Mouse (Mus musculus) stomach, embryonic 16.5 days (tissue): ENCODE results near the gene Fntb. TPM values are rescaled to one million over a fixed set of nuclear protein-coding genes. Genes with fewer than 3 reads are reported as not detected.

Experiments
- ATAC-seq: fragments of 200-750 bp; cut with Nextera tagmentation; 2 replicates; pipeline ENCODE4 v1.8.0; 2017; ENCODE audit warnings: moderate number of reproducible peaks, moderate TSS enrichment; ENCODE audit not compliant: insufficient read depth, low FRiP score
- H3K27ac ChIP-seq: fragments of 300-500 bp; sonication (generic); 2 replicates; pipeline ENCODE4 v1.5.1; 2014; ENCODE audit warnings: low read length
- H3K27me3 ChIP-seq: fragments of 300-500 bp; sonication (generic); 2 replicates; pipeline ENCODE4 v1.6.1; 2014; ENCODE audit warnings: low read length, control low read depth, mixed read lengths; ENCODE audit not compliant: control insufficient read depth, insufficient read depth
- H3K36me3 ChIP-seq: fragments of 300-500 bp; sonication (generic); 2 replicates; pipeline ENCODE4 v1.6.1; 2014; ENCODE audit warnings: low read length; ENCODE audit not compliant: control insufficient read depth, insufficient read depth
- H3K4me1 ChIP-seq: fragments of 300-500 bp; sonication (generic); 2 replicates; pipeline ENCODE4 v1.6.1; 2014; ENCODE audit warnings: low read length, control low read depth, mixed read lengths; ENCODE audit not compliant: control insufficient read depth, insufficient read depth
- H3K4me2 ChIP-seq: fragments of 300-500 bp; sonication (generic); 2 replicates; pipeline ENCODE4 v1.6.1; 2014; ENCODE audit warnings: low read depth, low read length, mixed read lengths
- H3K4me3 ChIP-seq: fragments of 300-500 bp; sonication (generic); replicated peaks from 2 replicates; pipeline ENCODE4 v1.5.1; 2014; ENCODE audit warnings: mild to moderate bottlenecking, low read length
- H3K9ac ChIP-seq: fragments of 300-500 bp; sonication (generic); 2 replicates; pipeline ENCODE4 v1.6.1; 2014; ENCODE audit warnings: low read length
- H3K9me3 ChIP-seq: fragments of 300-500 bp; sonication (generic); replicated peaks from 2 replicates; pipeline ENCODE4 v1.6.1; 2016; ENCODE audit warnings: low read length, control low read depth; ENCODE audit not compliant: control insufficient read depth
- WGBS: fragments of 180-500 bp; shearing (Covaris S2); extraction: QIAGEN DNeasy Blood & Tissue Kit; methylation state at CpG from one replicate; pipeline ENCODE4 v1.1.7; 2014; 5-methylcytosine and 5-hydroxymethylcytosine counted together
- polyA plus RNA-seq: library from polyadenylated mRNA; unstranded; fragments of >200 nt; fragmentation: Nextera tagmentation; extraction: Ambion mirVana; gene quantifications from 2 replicates; pipeline ENCODE4 v1.2.1, GENCODE M21; 2015

The Fntb gene
- polyA plus RNA-seq, 1 experiment from 2014 or later, result 34.4 TPM

DNA sequence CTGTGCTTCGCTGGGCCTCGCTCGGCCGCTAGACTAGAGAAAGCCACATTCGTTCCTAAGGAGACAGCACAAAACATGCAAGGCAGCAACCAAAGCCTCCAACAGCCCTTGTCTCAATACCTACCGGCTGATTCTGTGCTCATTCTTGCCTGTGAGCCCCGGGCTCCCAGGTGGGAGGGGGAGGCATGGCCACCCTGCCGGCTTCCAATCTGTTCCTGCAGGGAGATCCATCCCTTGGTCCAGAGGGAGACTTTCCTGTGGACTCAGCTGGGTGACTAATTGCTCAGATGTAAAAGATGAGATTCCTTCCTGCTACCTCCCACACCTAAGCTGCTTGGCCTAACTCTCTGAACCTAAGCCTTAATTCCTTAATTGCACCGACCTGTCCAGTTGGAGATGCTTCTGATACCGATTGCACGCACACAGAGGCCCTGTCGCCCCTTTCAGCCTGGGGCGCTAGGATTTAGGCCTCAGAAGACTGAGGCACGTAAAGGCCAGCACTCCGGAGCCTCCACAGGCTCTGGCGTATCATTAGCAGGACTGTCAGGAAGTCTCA is 145.9 kb downstream of the Fntb start:
- no peaks in the 10 kb centered on the region for H3K27me3 ChIP-seq
- H3K4me2 ChIP-seq, result no peak overlapping the region
- WGBS, result 82% methylated on average over 16 of the region's 16 CpGs
- H3K9ac ChIP-seq, result no peak overlapping the region
- no peak overlapping the region for H3K4me3 ChIP-seq
- no peaks in the 10 kb centered on the region for H3K9me3 ChIP-seq
- ATAC-seq, result no peak
- H3K36me3 ChIP-seq, result no peaks in the 10 kb centered on the region; the same call in 1 of the 2 replicates
- H3K27ac ChIP-seq, result no peak overlapping the region
- 0 out of 2 replicates have a peak, but pooled peaks cover 3% of the 10 kb centered on the region for H3K4me1 ChIP-seq

DNA sequence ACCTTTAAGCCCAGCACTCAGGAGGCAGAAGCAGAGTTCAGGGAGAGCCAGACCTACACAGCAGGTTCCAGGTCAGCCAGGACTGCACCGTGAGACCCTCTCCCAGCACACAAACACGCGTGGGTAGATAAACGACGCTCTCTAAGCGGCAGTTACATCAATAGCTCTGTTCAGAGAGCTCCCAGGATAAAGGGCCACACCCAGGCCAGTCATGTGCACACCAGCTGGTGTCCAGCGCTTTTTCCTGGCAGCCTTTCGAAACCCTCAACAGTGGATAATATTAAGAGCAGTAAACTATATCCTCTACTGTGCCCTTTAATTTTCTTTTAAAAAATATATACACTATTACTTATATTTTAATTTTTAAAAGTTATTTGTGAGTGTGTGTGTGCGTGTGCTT is 146.8 kb downstream of the Fntb start:
- Histone ChIP-seq H3K9ac (no peak overlapping the region), H3K4me1 (0 out of 2 replicates have a peak, but pooled peaks cover 3% of the 10 kb centered on the region), H3K9me3 (no peaks in the 10 kb centered on the region), H3K4me3 (no peak overlapping the region), H3K27me3 (no peaks in the 10 kb centered on the region), H3K4me2 (no peak overlapping the region), H3K27ac (no peak overlapping the region), H3K36me3 (no peaks in the 10 kb centered on the region; the same call in 1 of the 2 replicates)
- no peak for ATAC-seq
- 55% methylated on average over 9 of the region's 9 CpGs for WGBS

DNA sequence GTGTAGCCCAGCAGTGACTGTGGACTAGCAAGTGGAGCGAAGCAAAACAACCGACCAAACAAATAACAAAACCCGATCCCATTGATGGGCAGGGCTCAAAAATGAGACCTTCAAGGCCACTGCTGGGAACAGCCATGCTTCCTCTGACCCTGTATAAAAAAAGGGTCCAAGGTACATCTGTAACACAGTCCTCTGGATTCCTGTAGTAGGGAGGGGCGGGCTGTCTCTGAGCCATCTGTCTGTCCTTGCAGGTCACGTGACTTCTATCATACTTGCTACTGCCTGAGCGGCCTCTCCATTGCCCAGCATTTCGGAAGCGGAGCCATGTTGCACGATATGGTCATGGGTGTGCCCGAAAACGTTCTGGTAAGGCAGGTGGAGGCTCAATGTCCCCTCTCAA is 150.8 kb downstream of the Fntb start:
- 0 out of 2 replicates have a peak, but pooled peaks cover 3% of the 10 kb centered on the region for H3K4me1 ChIP-seq
- H3K36me3 ChIP-seq, result no peaks in the 10 kb centered on the region; the same call in 1 of the 2 replicates
- no peak overlapping the region for H3K4me2 ChIP-seq
- no peak overlapping the region for H3K4me3 ChIP-seq
- H3K27me3 ChIP-seq, result no peaks in the 10 kb centered on the region
- no peaks in the 10 kb centered on the region for H3K9me3 ChIP-seq
- no peak overlapping the region for H3K27ac ChIP-seq
- 91% methylated on average over 11 of the region's 11 CpGs for WGBS
- H3K9ac ChIP-seq, result no peak overlapping the region
- no peak for ATAC-seq

DNA sequence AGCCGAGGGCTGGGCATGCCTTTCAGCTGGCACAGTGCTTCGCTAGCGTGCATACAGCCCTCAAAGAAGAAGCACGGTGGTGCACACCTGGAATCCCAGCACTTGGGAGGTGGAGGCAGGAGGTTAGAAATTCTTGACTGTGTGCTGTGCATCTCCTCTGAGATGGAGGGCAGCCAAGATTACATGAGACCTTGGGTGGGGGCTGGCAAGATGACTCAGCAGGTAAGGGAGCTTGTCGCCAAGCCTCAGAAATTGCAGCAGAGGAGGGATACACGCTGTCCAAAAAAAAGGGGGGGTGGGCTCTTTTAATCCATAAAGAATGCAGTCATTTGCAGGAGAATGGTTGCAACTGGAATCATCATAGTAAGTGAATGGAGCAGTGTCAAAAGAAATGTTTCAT is 152.7 kb downstream of the Fntb start:
- H3K36me3 ChIP-seq, result no peaks in the 10 kb centered on the region
- H3K4me2 ChIP-seq, result no peak overlapping the region
- H3K9me3 ChIP-seq, result no peaks in the 10 kb centered on the region
- no peak overlapping the region for H3K9ac ChIP-seq
- H3K27ac ChIP-seq, result no peak overlapping the region
- 74% methylated on average over 6 of the region's 6 CpGs for WGBS
- no peaks in the 10 kb centered on the region for H3K27me3 ChIP-seq
- no peak for ATAC-seq
- no peaks in the 10 kb centered on the region for H3K4me1 ChIP-seq
- H3K4me3 ChIP-seq, result no peak overlapping the region

DNA sequence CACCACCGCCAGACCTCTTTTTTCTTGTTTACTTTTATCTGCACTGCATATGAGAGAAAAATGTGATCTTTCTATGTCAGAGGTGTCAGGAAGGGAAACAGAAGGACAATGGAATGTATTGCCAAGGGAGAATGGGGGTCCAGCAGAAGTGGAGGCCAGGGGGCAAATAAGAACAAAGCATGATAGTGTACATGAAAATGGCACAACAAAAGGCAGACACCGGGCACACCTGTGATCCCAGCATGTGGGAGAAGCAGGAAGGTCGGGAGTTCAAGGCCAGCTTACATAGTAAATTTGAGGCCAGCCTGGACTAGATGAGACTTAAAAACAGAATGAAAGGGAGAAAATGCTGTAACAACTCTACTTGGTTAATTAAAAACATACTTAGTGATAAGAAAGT is 153.5 kb downstream of the Fntb start:
- ATAC-seq, result no peak
- no peaks in the 10 kb centered on the region for H3K9me3 ChIP-seq
- H3K27ac ChIP-seq, result no peak overlapping the region
- no peaks in the 10 kb centered on the region for H3K27me3 ChIP-seq
- H3K4me2 ChIP-seq, result no peak overlapping the region
- H3K4me3 ChIP-seq, result no peak overlapping the region
- 58% methylated on average over 3 of the region's 3 CpGs for WGBS
- no peak overlapping the region for H3K9ac ChIP-seq
- no peaks in the 10 kb centered on the region for H3K36me3 ChIP-seq
- no peaks in the 10 kb centered on the region for H3K4me1 ChIP-seq

DNA sequence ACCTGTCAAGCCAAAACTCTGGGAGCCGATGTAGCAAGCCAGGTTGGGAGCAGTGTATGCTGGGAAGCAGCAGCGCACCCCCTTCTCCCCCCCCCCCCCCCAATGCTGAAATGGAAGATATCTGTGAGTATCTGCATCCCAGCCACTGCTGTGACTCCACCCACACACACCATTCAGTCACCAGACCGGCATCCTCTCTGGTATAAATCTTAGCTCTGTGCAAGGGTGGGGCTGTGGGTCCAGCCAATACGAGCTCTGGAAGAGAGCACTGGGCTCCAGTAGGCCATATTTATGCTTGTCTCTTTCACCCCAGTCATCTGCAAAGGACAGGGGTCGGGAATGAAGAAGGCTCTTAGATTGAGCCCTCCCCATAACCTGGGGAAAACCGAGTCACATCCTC is 155.0 kb downstream of the Fntb start:
- 69% methylated on average over 6 of the region's 6 CpGs for WGBS
- H3K9me3 ChIP-seq, result no peaks in the 10 kb centered on the region
- H3K27me3 ChIP-seq, result no peaks in the 10 kb centered on the region
- H3K9ac ChIP-seq, result no peak overlapping the region
- no peak for ATAC-seq
- no peak overlapping the region for H3K27ac ChIP-seq
- H3K4me1 ChIP-seq, result no peaks in the 10 kb centered on the region
- no peak overlapping the region for H3K4me2 ChIP-seq
- H3K4me3 ChIP-seq, result no peak overlapping the region
- H3K36me3 ChIP-seq, result no peaks in the 10 kb centered on the region

DNA sequence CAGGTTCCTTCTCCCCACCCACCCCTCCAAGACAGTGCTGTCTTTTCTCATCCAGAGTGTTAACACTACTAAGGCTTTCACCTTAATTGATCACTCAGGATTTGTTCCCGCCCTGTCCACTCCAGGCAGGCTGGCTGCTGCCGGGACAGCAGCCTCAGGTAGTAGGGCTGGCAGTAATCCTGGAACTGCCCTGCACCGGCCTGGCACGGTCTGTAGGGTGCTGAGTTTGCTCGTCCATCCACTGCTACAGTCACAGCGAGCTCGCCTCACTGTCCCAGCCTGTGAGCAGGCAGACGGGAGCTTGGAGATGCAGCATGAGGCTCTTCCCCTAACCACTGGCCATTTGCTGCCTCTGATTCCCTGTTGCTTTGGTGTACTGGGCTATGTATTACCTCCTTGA is 155.6 kb downstream of the Fntb start:
- no peak for ATAC-seq
- WGBS, result 85% methylated on average over 8 of the region's 8 CpGs
- Histone ChIP-seq H3K4me3 (no peak overlapping the region), H3K9ac (no peak overlapping the region), H3K9me3 (no peaks in the 10 kb centered on the region), H3K4me1 (no peaks in the 10 kb centered on the region), H3K4me2 (no peak overlapping the region), H3K27me3 (no peaks in the 10 kb centered on the region), H3K27ac (no peak overlapping the region), H3K36me3 (no peaks in the 10 kb centered on the region)

DNA sequence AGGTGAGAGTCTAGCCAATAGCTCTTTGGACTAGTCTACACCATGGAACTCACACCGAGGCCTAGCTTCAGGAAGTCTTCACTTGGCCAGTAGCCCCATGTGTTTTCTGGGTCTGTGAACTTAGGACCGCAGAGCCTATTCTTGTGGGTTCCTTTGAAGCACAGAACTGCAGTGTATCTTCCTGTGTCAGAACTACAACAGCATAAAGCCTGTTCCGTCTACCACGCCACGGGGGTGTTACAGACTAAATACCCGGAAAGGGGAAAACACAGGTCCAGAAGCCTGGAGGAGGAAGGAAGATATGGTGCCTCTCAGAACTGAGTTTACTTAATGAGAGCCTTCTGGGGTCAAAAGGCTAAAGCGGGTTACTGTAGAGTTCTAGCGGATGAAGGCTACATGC is 157.7 kb downstream of the Fntb start:
- Histone ChIP-seq H3K9ac (no peak overlapping the region), H3K36me3 (no peaks in the 10 kb centered on the region), H3K4me2 (no peak overlapping the region), H3K4me1 (no peaks in the 10 kb centered on the region), H3K27ac (no peak overlapping the region), H3K4me3 (no peak overlapping the region), H3K9me3 (no peaks in the 10 kb centered on the region), H3K27me3 (no peaks in the 10 kb centered on the region)
- WGBS, result 86% methylated on average over 8 of the region's 8 CpGs
- ATAC-seq, result no peak

DNA sequence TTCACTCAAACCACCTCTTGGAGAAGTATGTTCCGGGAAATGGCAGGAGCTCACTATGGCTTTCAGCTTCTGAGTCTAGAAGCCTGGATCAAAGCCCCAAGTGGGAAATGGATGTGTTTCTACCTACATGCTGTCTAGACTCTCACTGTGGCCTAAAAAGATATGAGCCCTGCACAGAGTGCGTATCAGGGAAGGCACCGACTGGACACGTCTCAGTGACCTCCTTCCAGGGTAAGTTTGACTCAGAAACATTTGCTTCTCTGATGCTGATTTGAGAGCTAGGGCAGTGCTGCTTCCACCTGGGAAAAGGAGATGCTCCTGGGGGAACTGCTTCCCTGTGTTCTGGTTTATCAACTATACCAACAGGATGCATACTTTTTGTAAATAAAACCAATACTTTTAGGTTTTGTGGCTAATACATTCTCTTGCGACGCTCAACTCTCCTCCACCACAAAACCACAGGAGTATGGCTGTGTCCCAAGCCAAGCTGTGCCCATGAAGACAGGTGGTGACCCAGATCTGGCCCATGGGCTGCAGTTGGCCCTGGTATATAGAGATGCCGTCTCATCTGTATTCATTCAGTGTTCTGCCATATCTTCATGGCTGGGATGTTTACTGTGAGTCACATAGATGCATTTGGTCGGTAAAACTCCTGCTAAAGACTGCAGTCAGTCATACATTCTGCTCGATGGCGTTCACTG is 159.7 kb downstream of the Fntb start:
- Histone ChIP-seq H3K9ac (no peak overlapping the region), H3K9me3 (no peaks in the 10 kb centered on the region), H3K27me3 (no peaks in the 10 kb centered on the region), H3K4me2 (no peak overlapping the region), H3K4me1 (no peaks in the 10 kb centered on the region), H3K36me3 (no peaks in the 10 kb centered on the region), H3K4me3 (no peak overlapping the region), H3K27ac (no peak overlapping the region)
- WGBS, result 89% methylated on average over 10 of the region's 10 CpGs
- no peak for ATAC-seq
